Mouse (Mus musculus): Measurements from ENCODE around the gene Lrig1.

The Lrig1 gene

GRCm38 (mm10) chr6:94647574-94648430, 52.2 kb downstream of the Lrig1 start:
- no peak for DNase-seq (ENCODE audit: low spot score in 2 of 2)

GRCm38 (mm10) chr6:94646902-94647301, 53.1 kb downstream of the Lrig1 start:
- DNase-seq (ENCODE audit: low spot score in 2 of 2), result no peak

DNA sequence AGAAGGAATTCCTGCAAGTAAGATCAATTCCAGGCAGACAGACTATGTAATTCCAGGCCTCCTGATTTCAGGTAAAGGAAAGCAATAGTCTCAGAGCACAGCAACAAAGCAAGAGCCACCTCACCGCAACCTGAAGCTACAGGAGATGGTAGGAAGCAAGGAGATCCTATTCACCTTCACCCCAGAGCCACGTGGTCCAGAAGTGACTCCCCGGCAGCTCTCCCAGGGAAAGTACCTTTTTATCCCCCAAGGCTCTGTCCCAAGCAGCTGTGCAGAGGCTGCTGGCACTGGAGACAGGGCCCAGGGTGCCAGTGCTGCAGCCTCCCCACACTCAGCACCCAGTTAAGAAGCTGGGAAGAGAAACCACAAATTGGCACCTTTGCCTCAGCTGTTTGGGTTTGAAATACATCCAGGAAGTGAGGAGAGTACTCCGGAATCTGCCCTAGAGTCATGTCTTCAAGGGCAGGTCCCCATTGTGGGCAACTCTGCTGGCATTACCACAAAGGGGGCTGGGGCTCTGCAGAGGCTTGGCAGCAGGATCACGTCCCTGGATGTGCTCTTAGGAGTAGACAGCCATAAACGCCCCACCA, 53.6 kb downstream of the Lrig1 start:
- DNase-seq (ENCODE audit: low spot score in 2 of 2), result no peak

- DNase-seq (ENCODE audit: low spot score in 2 of 2), result no peak
Observed at GRCm38 (mm10) chr6:94645723-94646122, 54.2 kb downstream of the Lrig1 start.

- no peak for DNase-seq (ENCODE audit: low spot score in 2 of 2)
Observed at GRCm38 (mm10) chr6:94644641-94645040, 55.3 kb downstream of the Lrig1 start.

- DNase-seq (ENCODE audit: low spot score in 2 of 2), result no peak
Observed at GRCm38 (mm10) chr6:94643989-94644388, 56.0 kb downstream of the Lrig1 start.

DNA sequence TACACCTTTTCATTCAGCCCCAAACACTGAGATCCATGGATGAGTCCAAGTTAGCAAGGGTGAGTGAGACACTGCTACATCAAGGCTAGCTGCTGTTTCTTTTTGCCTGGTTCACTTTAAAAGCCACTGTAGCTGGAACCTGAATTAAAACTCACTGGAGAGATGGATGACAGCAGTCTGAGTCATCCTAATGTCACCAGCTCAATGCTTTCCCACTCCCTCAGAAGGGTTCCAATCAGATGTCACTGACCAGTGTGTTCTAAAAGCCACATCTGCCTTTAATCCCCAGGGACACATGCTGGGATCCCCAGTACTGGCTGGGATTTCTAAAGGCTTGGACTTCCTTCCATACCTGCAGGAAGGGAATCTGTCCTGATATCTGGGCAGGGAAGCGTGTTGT, 57.9 kb downstream of the Lrig1 start:
- no peak for DNase-seq (ENCODE audit: low spot score in 2 of 2)

- no peak for DNase-seq (ENCODE audit: low spot score in 2 of 2)
Observed at GRCm38 (mm10) chr6:94640297-94640696, 59.7 kb downstream of the Lrig1 start.

- no peak for DNase-seq (ENCODE audit: low spot score in 2 of 2)
Observed at GRCm38 (mm10) chr6:94637024-94637434, 62.9 kb downstream of the Lrig1 start.

DNA sequence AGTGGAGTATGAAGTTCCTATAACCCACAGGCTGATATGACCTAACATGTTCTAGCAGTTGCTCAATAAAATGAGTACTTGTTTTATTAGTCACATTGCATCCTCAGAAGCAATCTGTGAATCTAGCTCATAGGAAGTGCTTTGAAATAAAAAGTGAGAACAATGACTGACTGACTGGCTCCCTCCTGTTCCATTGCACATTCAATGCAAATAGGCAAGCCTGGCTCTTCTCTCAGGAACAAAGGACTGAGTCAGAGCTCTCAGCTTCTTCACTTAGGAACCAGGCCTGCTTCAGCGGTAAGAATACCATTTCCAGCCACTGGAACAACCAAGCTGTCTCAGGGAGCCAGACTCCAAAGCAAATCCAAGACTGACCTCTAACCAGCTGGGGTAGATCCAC, 64.6 kb downstream of the Lrig1 start:
- no peak for DNase-seq (ENCODE audit: low spot score in 2 of 2)

DNA sequence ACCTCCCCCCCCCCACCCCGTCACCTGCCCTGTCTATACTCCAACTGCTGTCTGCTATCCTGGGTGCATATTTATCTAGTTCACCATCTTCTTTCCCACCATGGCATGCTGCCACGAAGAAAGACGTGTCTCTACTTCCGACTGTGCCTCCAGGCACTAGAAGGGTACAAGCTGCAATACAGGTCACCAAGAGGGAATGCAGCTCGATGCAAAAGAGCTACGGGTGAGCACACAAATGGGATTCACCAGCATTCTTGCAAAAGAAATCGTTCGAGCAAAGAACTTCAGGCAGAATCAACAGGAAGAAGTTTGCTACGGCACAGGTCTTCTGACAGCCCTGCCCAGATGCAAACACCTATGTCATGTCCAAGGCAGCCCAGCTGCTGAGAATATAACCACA, 65.2 kb downstream of the Lrig1 start:
- no peak for DNase-seq (ENCODE audit: low spot score in 2 of 2)

- DNase-seq (ENCODE audit: low spot score in 2 of 2), result no peak
Observed at GRCm38 (mm10) chr6:94634274-94634673, 65.7 kb downstream of the Lrig1 start.

DNA sequence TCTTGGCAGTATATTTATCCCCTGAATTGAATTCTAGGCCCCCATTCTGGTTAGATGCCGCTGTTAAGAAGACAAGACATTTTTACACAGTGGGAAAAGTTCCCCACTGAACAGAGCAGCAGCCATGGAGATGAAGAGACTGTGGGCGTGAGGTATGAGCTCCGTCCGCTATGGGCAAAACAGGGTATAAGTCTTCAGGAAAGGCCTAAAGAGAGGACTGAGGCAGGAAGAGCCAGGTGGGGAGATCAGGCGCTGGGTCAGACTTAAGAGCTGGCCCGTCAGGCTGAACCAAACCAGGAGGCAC, 68.2 kb downstream of the Lrig1 start:
- DNase-seq (ENCODE audit: low spot score in 2 of 2), result no peak

DNA sequence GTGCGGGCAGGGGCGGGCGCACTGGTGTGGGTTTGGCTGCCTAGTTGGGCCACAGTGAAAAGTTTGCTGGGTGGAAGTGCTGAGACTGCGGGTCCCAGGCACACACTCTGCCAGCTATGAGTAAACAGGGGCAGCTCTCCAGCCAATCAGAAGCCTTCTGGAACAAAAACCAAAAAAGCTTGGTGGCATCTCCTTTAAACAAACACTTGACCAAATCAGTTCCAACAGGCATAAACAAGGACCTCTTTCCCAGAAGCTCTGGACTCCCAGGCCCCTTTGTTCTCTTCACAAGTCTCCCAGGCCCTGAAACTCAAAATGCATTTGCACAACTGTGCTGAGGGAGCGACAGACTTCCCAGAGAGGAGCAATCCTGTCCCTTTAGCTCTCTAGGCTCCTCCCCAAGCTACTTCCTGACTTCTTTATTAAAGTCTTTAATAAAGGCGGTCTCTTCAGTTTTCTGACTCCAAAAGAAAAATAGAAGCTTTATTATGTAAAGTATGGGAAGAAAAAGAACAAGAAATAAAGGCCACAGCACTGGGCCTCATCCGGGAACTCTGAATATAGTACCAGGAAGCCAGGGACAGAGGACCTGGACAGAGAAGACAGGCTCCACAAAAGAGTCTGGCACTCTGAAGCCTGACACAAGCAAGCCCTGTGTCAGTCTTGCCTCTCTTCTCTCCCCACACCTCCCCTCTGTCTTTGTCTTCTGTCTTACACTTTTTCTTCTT, 68.7 kb downstream of the Lrig1 start:
- peak in 1 of 2 experiments; percentile 32 for DNase-seq (ENCODE audit: low spot score in 2 of 2)

GRCm38 (mm10) chr6:94628787-94629186, 71.2 kb downstream of the Lrig1 start:
- DNase-seq (ENCODE audit: low spot score in 2 of 2), result no peak

GRCm38 (mm10) chr6:94627714-94628595, 72.0 kb downstream of the Lrig1 start:
- no peak for DNase-seq (ENCODE audit: low spot score in 2 of 2)

GRCm38 (mm10) chr6:94626807-94627206, 73.2 kb downstream of the Lrig1 start:
- DNase-seq (ENCODE audit: low spot score in 2 of 2), result no peak

- DNase-seq (ENCODE audit: low spot score in 2 of 2), result no peak
Observed at GRCm38 (mm10) chr6:94625896-94626295, 74.1 kb downstream of the Lrig1 start.

GRCm38 (mm10) chr6:94624543-94624942, 75.4 kb downstream of the Lrig1 start:
- no peak for DNase-seq (ENCODE audit: low spot score in 2 of 2)

DNA sequence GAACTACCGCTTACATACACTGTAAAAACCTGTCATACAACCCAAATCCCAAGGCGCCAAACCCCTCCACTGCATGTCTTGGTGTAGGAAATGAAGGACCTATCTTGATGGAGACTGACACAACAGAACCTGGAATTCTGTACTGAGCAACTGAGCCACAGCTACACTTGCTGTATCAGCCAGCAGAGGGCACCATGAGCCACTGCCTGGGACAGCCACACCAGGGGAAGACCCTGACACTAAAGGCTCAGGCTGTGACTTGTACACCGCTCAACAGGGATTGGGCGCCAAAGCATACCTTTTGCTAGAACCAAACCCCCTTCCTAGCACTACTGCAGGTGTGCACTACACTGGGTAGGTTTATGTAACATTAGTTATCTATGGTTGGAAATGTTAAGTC, 77.0 kb downstream of the Lrig1 start:
- DNase-seq (ENCODE audit: low spot score in 2 of 2), result peak; percentile 59 to 70

GRCm38 (mm10) chr6:94620801-94621301, 79.1 kb downstream of the Lrig1 start:
- DNase-seq (ENCODE audit: low spot score in 2 of 2), result no peak

- DNase-seq (ENCODE audit: low spot score in 2 of 2), result no peak
Observed at GRCm38 (mm10) chr6:94620287-94620686, 79.7 kb downstream of the Lrig1 start.

Data from cerebellum, postnatal 4 days (tissue).